ENCODE assay signal across 19 mouse cellular contexts in genomic region chr2:148585721-148586335, GRCm38 (mm10).
"Had no signal": no experiment of that assay in that cellular context is flagged by ENCODE, and none has a peak within 500 bp of the region (broad histone marks: within the 10 kb centered on the region; RNA-seq: fewer than 3 reads in every experiment).

No protein-coding gene starts in this region.

- H3K9me3 ChIP-seq: intestine, embryonic 15.5 days; kidney, embryonic 15.5 days; limb, embryonic 13.5 days; lung, embryonic 15.5 days; megakaryocyte, embryonic 14.5 days; midbrain, embryonic 15.5 days; neural tube, embryonic 13.5 days; stomach, embryonic 15.5 days had no signal

- H3K4me1 ChIP-seq: intestine, embryonic 15.5 days; kidney, embryonic 15.5 days; limb, embryonic 13.5 days; lung, embryonic 15.5 days; midbrain, embryonic 15.5 days; neural tube, embryonic 13.5 days; stomach, embryonic 15.5 days had no signal

- H3K4me2 ChIP-seq: intestine, embryonic 15.5 days; kidney, embryonic 15.5 days; limb, embryonic 13.5 days; lung, embryonic 15.5 days; midbrain, embryonic 11.5 days; midbrain, embryonic 15.5 days; neural tube, embryonic 13.5 days; stomach, embryonic 15.5 days had no signal

- ATAC-seq: intestine, embryonic 15.5 days; midbrain, embryonic 15.5 days had no signal

- H3K27me3 ChIP-seq: intestine, embryonic 15.5 days; kidney, embryonic 15.5 days; limb, embryonic 13.5 days; lung, embryonic 15.5 days; megakaryocyte, embryonic 14.5 days; midbrain, embryonic 15.5 days; neural tube, embryonic 13.5 days; stomach, embryonic 15.5 days had no signal

- DNase-seq: kidney, adult 2 months; kidney, postnatal 14 days; left cerebral cortex, postnatal 4 days; lung, postnatal 14 days; right cerebral cortex, adult 18-20 months; right cerebral cortex, postnatal 25 days; spleen, adult 18-20 months; thymus, adult 2 months; thymus, postnatal 25 days had no signal

- H3K4me3 ChIP-seq: intestine, embryonic 15.5 days; kidney, embryonic 15.5 days; limb, embryonic 13.5 days; lung, embryonic 15.5 days; megakaryocyte, embryonic 14.5 days; midbrain, embryonic 15.5 days; neural tube, embryonic 13.5 days; stomach, embryonic 15.5 days had no signal

- H3K9ac ChIP-seq: intestine, embryonic 15.5 days; kidney, embryonic 15.5 days; limb, embryonic 13.5 days; liver, embryonic 14.5 days; lung, embryonic 15.5 days; midbrain, embryonic 15.5 days; neural tube, embryonic 13.5 days; stomach, embryonic 15.5 days had no signal

- H3K36me3 ChIP-seq: intestine, embryonic 15.5 days; kidney, embryonic 15.5 days; limb, embryonic 13.5 days; lung, embryonic 15.5 days; midbrain, embryonic 15.5 days; neural tube, embryonic 13.5 days; stomach, embryonic 15.5 days had no signal

- H3K27ac ChIP-seq: intestine, embryonic 15.5 days; kidney, embryonic 15.5 days; limb, embryonic 13.5 days; liver, embryonic 14.5 days; lung, embryonic 15.5 days; midbrain, embryonic 15.5 days; neural tube, embryonic 13.5 days; stomach, embryonic 15.5 days had no signal
